Mouse (Mus musculus): Measurements from ENCODE around the gene Pla1a.

Gene Pla1a

GRCm38 (mm10) chr16:38350361-38350855, 82.5 kb downstream of the Pla1a start:
- Histone ChIP-seq H3K36me3 (ENCODE audit: insufficient read depth, low read length) (peaks cover 55% of the 10 kb centered on the region), H3K4me1 (replicated peaks; ENCODE audit: low read depth, low read length) (peaks cover 27% of the 10 kb centered on the region), H3K4me3 (replicated peaks; ENCODE audit: low read length) (no peak overlapping the region), H3K9me3 (ENCODE audit: low read length) (no peaks in the 10 kb centered on the region), H3K27me3 (ENCODE audit: insufficient read depth, low read length) (no peaks in the 10 kb centered on the region)
- TF ChIP-seq NANOG (IDR thresholded peaks at IDR 0.05; ENCODE audit: borderline replicate concordance, low read length) (no peak), CTCF (conservative IDR thresholded peaks at IDR 0.05; ENCODE audit: low read length) (no peak), POU5F1 (IDR thresholded peaks at IDR 0.05; ENCODE audit: borderline replicate concordance, low read length) (no peak)

GRCm38 (mm10) chr16:38349881-38350280, 83.1 kb downstream of the Pla1a start:
- peaks cover 27% of the 10 kb centered on the region for H3K4me1 ChIP-seq (replicated peaks; ENCODE audit: low read depth, low read length)
- no peaks in the 10 kb centered on the region for H3K9me3 ChIP-seq (ENCODE audit: low read length)
- H3K4me3 ChIP-seq (replicated peaks; ENCODE audit: low read length), result no peak overlapping the region
- peaks cover 55% of the 10 kb centered on the region for H3K36me3 ChIP-seq (ENCODE audit: insufficient read depth, low read length)
- H3K27me3 ChIP-seq (ENCODE audit: insufficient read depth, low read length), result no peaks in the 10 kb centered on the region
- TF ChIP-seq POU5F1 (IDR thresholded peaks at IDR 0.05; ENCODE audit: borderline replicate concordance, low read length), result no peak
- TF ChIP-seq NANOG (IDR thresholded peaks at IDR 0.05; ENCODE audit: borderline replicate concordance, low read length), result no peak
- TF ChIP-seq CTCF (conservative IDR thresholded peaks at IDR 0.05; ENCODE audit: low read length), result no peak

GRCm38 (mm10) chr16:38348217-38348761, 84.7 kb downstream of the Pla1a start:
- Histone ChIP-seq H3K9me3 (ENCODE audit: low read length) (no peaks in the 10 kb centered on the region), H3K4me1 (replicated peaks; ENCODE audit: low read depth, low read length) (peaks cover 28% of the 10 kb centered on the region), H3K4me3 (replicated peaks; ENCODE audit: low read length) (peak overlapping the region; percentile 98), H3K36me3 (ENCODE audit: insufficient read depth, low read length) (peaks cover 47% of the 10 kb centered on the region), H3K27me3 (ENCODE audit: insufficient read depth, low read length) (no peaks in the 10 kb centered on the region)
- TF ChIP-seq POU5F1 (IDR thresholded peaks at IDR 0.05; ENCODE audit: borderline replicate concordance, low read length), result no peak

GRCm38 (mm10) chr16:38347588-38347987, 85.4 kb downstream of the Pla1a start:
- Histone ChIP-seq H3K4me3 (replicated peaks; ENCODE audit: low read length) (peak overlapping the region; percentile 98), H3K9me3 (ENCODE audit: low read length) (no peaks in the 10 kb centered on the region), H3K4me1 (replicated peaks; ENCODE audit: low read depth, low read length) (peaks cover 32% of the 10 kb centered on the region), H3K36me3 (ENCODE audit: insufficient read depth, low read length) (peaks cover 42% of the 10 kb centered on the region), H3K27me3 (ENCODE audit: insufficient read depth, low read length) (no peaks in the 10 kb centered on the region)
- TF ChIP-seq NANOG (IDR thresholded peaks at IDR 0.05; ENCODE audit: borderline replicate concordance, low read length), result no peak
- no peak for TF ChIP-seq CTCF (conservative IDR thresholded peaks at IDR 0.05; ENCODE audit: low read length)
- TF ChIP-seq POU5F1 (IDR thresholded peaks at IDR 0.05; ENCODE audit: borderline replicate concordance, low read length), result no peak

GRCm38 (mm10) chr16:38346529-38347325, 86.2 kb downstream of the Pla1a start, which contains the start of the genes Cox17 and Gm21987:
Cox17 (plus strand) TSS chr16:38346991.
Gm21987 (plus strand) TSS chr16:38347040.
- Histone ChIP-seq H3K4me3 (replicated peaks; ENCODE audit: low read length) (peak within 1 kb of the TSS; percentile 98), H3K27me3 (ENCODE audit: insufficient read depth, low read length) (no peaks in the 10 kb centered on the region), H3K9me3 (ENCODE audit: low read length) (no peaks in the 10 kb centered on the region), H3K36me3 (ENCODE audit: insufficient read depth, low read length) (peaks cover 34% of the 10 kb centered on the region), H3K4me1 (replicated peaks; ENCODE audit: low read depth, low read length) (peaks cover 31% of the 10 kb centered on the region)
- TF ChIP-seq POU5F1 (IDR thresholded peaks at IDR 0.05; ENCODE audit: borderline replicate concordance, low read length), result no peak
- TF ChIP-seq NANOG (IDR thresholded peaks at IDR 0.05; ENCODE audit: borderline replicate concordance, low read length), result no peak
- no peak for TF ChIP-seq CTCF (conservative IDR thresholded peaks at IDR 0.05; ENCODE audit: low read length)
